Mouse (Mus musculus) heart, postnatal 0 days (tissue): ENCODE data around the gene Hdac4. TPM values are rescaled to one million over a fixed set of nuclear protein-coding genes. Genes with fewer than 3 reads are reported as not detected.
A peak's percentile ranks its signal among the peaks of the same experiment; 100 is the strongest.

Experiments
- ATAC-seq: fragments of 200-750 bp; cut with Nextera tagmentation; 2 replicates; pipeline ENCODE4 v1.8.0; 2017; ENCODE audit warnings: low read depth, moderate number of reproducible peaks, moderate library complexity; ENCODE audit not compliant: insufficient read depth
- DNase-seq: peaks from one replicate; pipeline ENCODE4 v3.0.0-alpha.2; 2016; ENCODE audit warnings: low spot score
- H3K27ac ChIP-seq: fragments of 300-500 bp; sonication (generic); 2 replicates; pipeline ENCODE4 v1.5.1; 2014; ENCODE audit warnings: low read depth, mild to moderate bottlenecking
- H3K27me3 ChIP-seq: fragments of 300-500 bp; sonication (generic); 2 replicates; pipeline ENCODE4 v1.6.1; 2014; ENCODE audit warnings: low read length, mixed read lengths; ENCODE audit not compliant: control insufficient read depth, insufficient read depth
- H3K36me3 ChIP-seq: fragments of 300-500 bp; sonication (generic); replicated peaks from 2 replicates; pipeline ENCODE4 v1.6.1; 2014; ENCODE audit warnings: low read length, mixed read lengths; ENCODE audit not compliant: control insufficient read depth, insufficient read depth
- H3K4me1 ChIP-seq: fragments of 300-500 bp; sonication (generic); 2 replicates; pipeline ENCODE4 v1.6.1; 2014; ENCODE audit warnings: antibody characterized with exemption; ENCODE audit not compliant: control insufficient read depth, insufficient read depth
- H3K4me2 ChIP-seq: fragments of 300-500 bp; sonication (generic); 2 replicates; pipeline ENCODE4 v1.6.1; 2014; ENCODE audit warnings: low read depth, mild to moderate bottlenecking, low read length, moderate library complexity
- H3K4me3 ChIP-seq: fragments of 300-500 bp; sonication (generic); 2 replicates; pipeline ENCODE4 v1.5.1; 2014; ENCODE audit warnings: low read depth, low read length
- H3K9ac ChIP-seq: fragments of 300-500 bp; sonication (generic); replicated peaks from 2 replicates; pipeline ENCODE4 v1.6.1; 2014; ENCODE audit warnings: low read depth, low read length, mixed read lengths
- H3K9me3 ChIP-seq: fragments of 300-500 bp; sonication (generic); replicated peaks from 2 replicates; pipeline ENCODE4 v1.6.1; 2016; ENCODE audit warnings: low read length; ENCODE audit not compliant: control insufficient read depth
- CTCF ChIP-seq: IDR thresholded peaks from 2 replicates; pipeline ENCODE4 v1.5.1; 2016; ENCODE audit warnings: antibody characterized with exemption, control low read depth, low read depth
- EP300 ChIP-seq: IDR thresholded peaks from 2 replicates; pipeline ENCODE4 v1.6.1; 2016; ENCODE audit warnings: antibody characterized with exemption, low read depth
- WGBS: fragments of 180-500 bp; shearing (Covaris S2); extraction: QIAGEN DNeasy Blood & Tissue Kit; methylation state at CpG from one replicate; pipeline ENCODE4 v1.1.7; 2014; 5-methylcytosine and 5-hydroxymethylcytosine counted together
- polyA plus RNA-seq: library from polyadenylated mRNA; unstranded; fragments of >200 nt; fragmentation: Nextera tagmentation; extraction: Ambion mirVana; gene quantifications from 2 replicates; pipeline ENCODE4 v1.2.1, GENCODE M21; 2015
- total RNA-seq: library from RNA; depleted of rRNA; stranded (reverse); fragments of >200 nt; gene quantifications from 2 replicates; pipeline ENCODE4 v1.2.3, GENCODE M21; 2014; ENCODE audit warnings: low replicate concordance

The Hdac4 gene
- total and polyA plus RNA-seq, 2 experiments from 2014 or later = 6.8 to 13.0 TPM

- no peaks in the 10 kb centered on the region for H3K27me3 ChIP-seq
- DNase-seq = no peak
- no peak for TF ChIP-seq EP300
- no peak for TF ChIP-seq CTCF
- H3K4me1 ChIP-seq = peaks cover 30% of the 10 kb centered on the region
- WGBS = 80% methylated on average over 5 of the region's 5 CpGs
- peak overlapping the region; percentile 46 for H3K27ac ChIP-seq
- no peak for ATAC-seq
- no peak overlapping the region for H3K9ac ChIP-seq
- no peaks in the 10 kb centered on the region for H3K9me3 ChIP-seq
- no peak overlapping the region for H3K4me2 ChIP-seq
- no peaks in the 10 kb centered on the region for H3K36me3 ChIP-seq
- H3K4me3 ChIP-seq = no peak overlapping the region
These were observed 17.9 kb downstream of the Hdac4 start for GRCm38 (mm10) chr1:92177599-92177998.

- Histone ChIP-seq H3K4me3 (no peak overlapping the region), H3K9ac (no peak overlapping the region), H3K36me3 (no peaks in the 10 kb centered on the region), H3K4me1 (peaks cover 31% of the 10 kb centered on the region), H3K4me2 (no peak overlapping the region), H3K9me3 (no peaks in the 10 kb centered on the region), H3K27me3 (no peaks in the 10 kb centered on the region), H3K27ac (peak overlapping the region; percentile 46)
- ATAC-seq (no peak), DNase-seq (peak; percentile 13)
- WGBS = 48% methylated on average over 3 of the region's 3 CpGs
- no peak for TF ChIP-seq CTCF
- TF ChIP-seq EP300 = no peak
These were observed 18.3 kb downstream of the Hdac4 start for GRCm38 (mm10) chr1:92177196-92177595.

- Histone ChIP-seq H3K4me3 (no peak overlapping the region), H3K4me2 (no peak overlapping the region), H3K27me3 (no peaks in the 10 kb centered on the region), H3K4me1 (peaks cover 28% of the 10 kb centered on the region), H3K9ac (no peak overlapping the region), H3K27ac (no peak overlapping the region), H3K36me3 (no peaks in the 10 kb centered on the region), H3K9me3 (no peaks in the 10 kb centered on the region)
- TF ChIP-seq CTCF = no peak
- TF ChIP-seq EP300 = no peak
- ATAC-seq = no peak
- WGBS = 78% methylated on average over 6 of the region's 6 CpGs
- no peak for DNase-seq
These were observed 20.2 kb downstream of the Hdac4 start for GRCm38 (mm10) chr1:92175266-92175665.

GRCm38 (mm10) chr1:92174898-92175255, 20.6 kb downstream of the Hdac4 start:
- H3K4me1 ChIP-seq = peaks cover 28% of the 10 kb centered on the region
- 84% methylated on average over 5 of the region's 5 CpGs for WGBS
- no peak overlapping the region for H3K9ac ChIP-seq

GRCm38 (mm10) chr1:92174251-92174897, 21.1 kb downstream of the Hdac4 start:
- Histone ChIP-seq H3K9me3 (no peaks in the 10 kb centered on the region), H3K27me3 (no peaks in the 10 kb centered on the region), H3K9ac (no peak overlapping the region), H3K4me3 (no peak overlapping the region), H3K4me1 (peaks cover 28% of the 10 kb centered on the region), H3K27ac (no peak overlapping the region), H3K36me3 (no peaks in the 10 kb centered on the region), H3K4me2 (no peak overlapping the region)
- TF ChIP-seq CTCF (no peak), EP300 (no peak)
- DNase-seq = no peak
- WGBS = 72% methylated on average over 3 of the region's 3 CpGs
- ATAC-seq = no peak

More at GRCm38 (mm10) chr1:92174898-92175255, 20.6 kb downstream of the Hdac4 start:
- H3K9me3 ChIP-seq = no peaks in the 10 kb centered on the region
- H3K36me3 ChIP-seq = no peaks in the 10 kb centered on the region
- no peak overlapping the region for H3K4me2 ChIP-seq
- H3K27ac ChIP-seq = no peak overlapping the region
- DNase-seq = no peak
- no peak overlapping the region for H3K4me3 ChIP-seq
- no peaks in the 10 kb centered on the region for H3K27me3 ChIP-seq
- TF ChIP-seq CTCF = no peak
- TF ChIP-seq EP300 = no peak
- ATAC-seq = no peak
